Mouse (Mus musculus): Measurements from ENCODE around the gene Pip5k1b. TPM values are rescaled to one million over a fixed set of nuclear protein-coding genes. Genes with fewer than 3 reads are reported as not detected.

Gene Pip5k1b
- polyA plus RNA-seq, 1 experiment = 3.1 TPM

DNA sequence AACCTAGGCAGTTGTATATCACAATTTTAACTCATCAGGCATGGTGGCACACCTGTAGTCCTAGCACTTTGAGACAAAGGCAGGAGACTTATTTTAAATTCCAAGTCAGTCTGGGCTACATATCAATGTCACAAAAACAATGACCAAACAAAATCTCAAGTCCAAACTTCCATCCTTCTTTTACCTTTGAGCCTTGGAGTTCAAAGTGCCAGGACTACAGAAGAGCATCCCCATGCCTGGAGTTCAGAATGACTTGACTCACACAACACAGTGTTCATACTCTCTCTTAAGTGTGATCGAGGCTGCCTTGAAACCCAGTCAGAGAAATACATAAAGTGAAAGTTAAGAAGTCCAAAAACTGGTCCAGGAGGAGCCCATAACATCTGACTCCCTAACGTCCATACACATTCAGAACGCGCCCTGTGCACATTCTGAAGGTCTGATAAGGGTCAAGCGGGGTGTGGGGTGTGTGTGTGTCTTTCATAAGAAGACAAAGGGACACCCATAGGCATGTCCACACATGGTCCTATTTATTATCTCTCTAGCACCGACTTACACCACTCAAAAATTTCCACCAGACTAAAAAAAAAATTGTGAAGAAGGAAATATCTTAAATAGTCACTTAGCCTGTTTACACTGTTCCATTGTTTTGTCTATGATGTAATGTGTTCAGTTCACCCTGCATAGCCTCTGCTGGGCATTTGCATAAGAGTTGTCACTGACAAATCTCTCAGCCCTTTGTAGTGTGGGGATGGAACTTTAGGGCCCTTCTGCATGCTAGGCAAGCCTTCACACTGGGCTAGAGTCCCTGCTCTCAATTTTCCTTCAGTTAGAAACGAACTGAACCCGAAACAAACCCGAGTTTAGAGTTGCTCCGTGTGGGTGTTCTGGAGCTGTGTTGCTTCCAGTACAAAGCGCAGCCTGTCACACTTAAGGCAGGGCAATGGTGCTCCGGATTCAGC is 296.0 kb downstream of the Pip5k1b start:
- Histone ChIP-seq H3K4me1 (ENCODE audit: control insufficient read depth, insufficient read depth, insufficient read length) (no peaks in the 10 kb centered on the region), H3K27ac (ENCODE audit: insufficient read depth, low read length) (no peak overlapping the region), H3K27me3 (ENCODE audit: control insufficient read depth, insufficient read depth, low read length) (no peaks in the 10 kb centered on the region), H3K36me3 (ENCODE audit: control insufficient read depth, insufficient read depth, low read length) (peaks cover 7% of the 10 kb centered on the region), H3K4me3 (ENCODE audit: extremely low read depth, insufficient read depth, insufficient read length) (no peak overlapping the region)
- 90% methylated on average over 12 of the region's 12 CpGs for WGBS
- DNase-seq (ENCODE audit: low read depth in 1 of 2, low spot score in 2 of 2) = no peak
- TF ChIP-seq POLR2A (IDR thresholded peaks at IDR 0.05; ENCODE audit: low read depth, low read length) = no peak

DNA sequence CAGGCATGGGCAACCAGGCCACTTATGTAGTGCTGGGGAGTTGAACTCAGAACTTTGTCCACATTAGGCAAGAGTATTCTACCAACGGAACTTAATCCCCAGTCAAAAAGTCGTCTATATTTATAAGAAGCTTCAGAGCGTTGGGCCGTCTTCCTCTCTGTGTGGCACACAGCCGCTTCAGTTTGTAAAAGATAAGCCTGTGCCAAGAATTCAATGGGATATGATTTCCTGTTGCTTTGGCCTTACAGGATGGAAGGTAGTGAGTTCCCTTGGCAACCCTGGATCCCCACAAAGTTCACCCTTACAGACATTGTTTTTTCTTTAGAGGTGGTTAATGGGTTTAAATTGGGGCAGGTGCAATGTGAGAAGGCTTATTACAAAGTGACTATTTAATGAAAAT is 297.3 kb downstream of the Pip5k1b start:
- Histone ChIP-seq H3K27ac (ENCODE audit: insufficient read depth, low read length) (no peak overlapping the region), H3K4me3 (ENCODE audit: extremely low read depth, insufficient read depth, insufficient read length) (no peak overlapping the region), H3K4me1 (ENCODE audit: control insufficient read depth, insufficient read depth, insufficient read length) (no peaks in the 10 kb centered on the region), H3K27me3 (ENCODE audit: control insufficient read depth, insufficient read depth, low read length) (no peaks in the 10 kb centered on the region), H3K36me3 (ENCODE audit: control insufficient read depth, insufficient read depth, low read length) (peaks cover 7% of the 10 kb centered on the region)
- TF ChIP-seq CTCF (IDR thresholded peaks at IDR 0.05; ENCODE audit: extremely low read depth, insufficient read depth, insufficient read length, insufficient replicate concordance) = no peak
- TF ChIP-seq POLR2A (IDR thresholded peaks at IDR 0.05; ENCODE audit: low read depth, low read length) = no peak
- 85% methylated on average over 5 of the region's 5 CpGs for WGBS
- no peak for DNase-seq (ENCODE audit: low read depth in 1 of 2, low spot score in 2 of 2)

DNA sequence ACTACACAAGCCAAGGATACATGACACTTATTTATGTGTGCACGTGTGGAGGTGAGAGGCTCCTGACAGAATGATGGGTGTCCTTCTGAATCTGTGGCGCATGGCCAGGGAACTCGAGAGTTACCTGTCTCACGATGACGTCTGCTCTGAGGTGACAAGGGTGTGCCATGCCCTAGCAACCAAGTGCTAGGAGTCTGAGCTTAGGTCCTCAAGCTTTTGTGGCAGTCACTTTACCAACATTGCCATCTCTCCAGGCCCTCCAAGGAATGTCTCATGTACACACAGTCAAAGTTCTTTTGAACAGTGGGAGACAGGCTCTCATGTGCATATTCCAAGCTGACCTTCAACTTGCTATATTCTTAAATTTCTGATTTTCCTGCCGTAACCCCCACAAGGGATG is 297.7 kb downstream of the Pip5k1b start:
- WGBS = 93% methylated on average over 6 of the region's 6 CpGs
- Histone ChIP-seq H3K4me3 (ENCODE audit: extremely low read depth, insufficient read depth, insufficient read length) (no peak overlapping the region), H3K36me3 (ENCODE audit: control insufficient read depth, insufficient read depth, low read length) (peaks cover 7% of the 10 kb centered on the region), H3K27me3 (ENCODE audit: control insufficient read depth, insufficient read depth, low read length) (no peaks in the 10 kb centered on the region), H3K4me1 (ENCODE audit: control insufficient read depth, insufficient read depth, insufficient read length) (no peaks in the 10 kb centered on the region), H3K27ac (ENCODE audit: insufficient read depth, low read length) (no peak overlapping the region)
- no peak for DNase-seq (ENCODE audit: low read depth in 1 of 2, low spot score in 2 of 2)
- no peak for TF ChIP-seq POLR2A (IDR thresholded peaks at IDR 0.05; ENCODE audit: low read depth, low read length)
- no peak for TF ChIP-seq CTCF (IDR thresholded peaks at IDR 0.05; ENCODE audit: extremely low read depth, insufficient read depth, insufficient read length, insufficient replicate concordance)

DNA sequence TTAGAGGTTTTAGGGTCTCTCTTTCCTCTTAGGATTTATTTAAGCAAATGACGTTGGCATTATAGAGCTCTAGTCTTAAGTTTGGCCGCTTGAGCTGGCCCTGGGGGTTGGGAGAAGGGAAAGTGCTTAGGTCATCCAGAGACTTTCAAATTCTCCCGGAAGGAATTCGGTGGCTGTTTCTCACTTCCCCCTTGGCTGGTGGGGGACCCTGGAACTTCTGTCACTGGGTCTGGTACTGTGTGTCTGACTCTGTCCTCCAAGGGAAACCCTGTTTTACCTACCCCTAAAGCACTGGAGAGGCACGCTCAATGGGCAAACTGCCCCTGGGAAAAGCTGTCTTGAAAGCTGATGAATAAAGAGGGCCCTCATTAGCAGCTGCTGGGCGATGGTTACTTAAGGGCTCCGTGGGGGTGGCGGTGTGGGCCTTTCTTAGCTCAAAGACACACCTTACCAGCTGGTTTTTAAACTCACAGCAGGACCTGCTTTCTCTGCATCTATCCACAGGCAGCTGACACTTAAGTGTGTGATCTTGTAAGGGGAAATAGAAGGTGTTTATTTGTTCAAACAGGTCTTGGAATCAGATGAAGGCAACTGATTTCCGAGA is 301.9 kb downstream of the Pip5k1b start:
- H3K36me3 ChIP-seq (ENCODE audit: control insufficient read depth, insufficient read depth, low read length) = no peaks in the 10 kb centered on the region

GRCm38 (mm10) chr19:24251869-24252268 is 303.8 kb downstream of the Pip5k1b start:
- no peak for DNase-seq (ENCODE audit: low read depth in 1 of 2, low spot score in 2 of 2)
- H3K27me3 ChIP-seq (ENCODE audit: control insufficient read depth, insufficient read depth, low read length) = no peaks in the 10 kb centered on the region
- H3K36me3 ChIP-seq (ENCODE audit: control insufficient read depth, insufficient read depth, low read length) = no peaks in the 10 kb centered on the region
- TF ChIP-seq CTCF (IDR thresholded peaks at IDR 0.05; ENCODE audit: extremely low read depth, insufficient read depth, insufficient read length, insufficient replicate concordance) (no peak), POLR2A (IDR thresholded peaks at IDR 0.05; ENCODE audit: low read depth, low read length) (no peak)
- 39% methylated on average over 6 of the region's 6 CpGs for WGBS
- H3K4me3 ChIP-seq (ENCODE audit: extremely low read depth, insufficient read depth, insufficient read length) = no peak overlapping the region
- no peak overlapping the region for H3K27ac ChIP-seq (ENCODE audit: insufficient read depth, low read length)
- H3K4me1 ChIP-seq (ENCODE audit: control insufficient read depth, insufficient read depth, insufficient read length) = no peaks in the 10 kb centered on the region

More for the DNA sequence above, 301.9 kb downstream of the Pip5k1b start:
- 68% methylated on average over 9 of the region's 9 CpGs for WGBS
- no peak for DNase-seq (ENCODE audit: low read depth in 1 of 2, low spot score in 2 of 2)
- Histone ChIP-seq H3K27ac (ENCODE audit: insufficient read depth, low read length) (no peak overlapping the region), H3K27me3 (ENCODE audit: control insufficient read depth, insufficient read depth, low read length) (no peaks in the 10 kb centered on the region), H3K4me1 (ENCODE audit: control insufficient read depth, insufficient read depth, insufficient read length) (no peaks in the 10 kb centered on the region), H3K4me3 (ENCODE audit: extremely low read depth, insufficient read depth, insufficient read length) (no peak overlapping the region)
- no peak for TF ChIP-seq POLR2A (IDR thresholded peaks at IDR 0.05; ENCODE audit: low read depth, low read length)

Other genes starting within 250 kb of the Pip5k1b start
- gene Fam122a, start 78.5 kb downstream of the Pip5k1b start, polyA plus RNA-seq (2012; rRNA removed) = 20.3 and 23.6 TPM in 2 replicates
- 0.04 and 0.05 TPM in 2 replicates for gene Tmem252, start 118.1 kb upstream of the Pip5k1b start, polyA plus RNA-seq (2012; rRNA removed)

All from spleen, adult 2 months (tissue).